Mouse (Mus musculus) central nervous system, embryonic 14 days (tissue): ENCODE measurements around the gene Psma2. TPM values are rescaled to one million over a fixed set of nuclear protein-coding genes. Genes with fewer than 3 reads are reported as not detected.

Experiments
- polyA plus RNA-seq: library from polyadenylated mRNA; depleted of rRNA; stranded (reverse); fragments of >200 nt; gene quantifications from 2 replicates; pipeline ENCODE4 v1.2.3, GENCODE M21; 2012; rRNA removed

Gene Psma2
- 91.4 and 110 TPM in 2 replicates for polyA plus RNA-seq

GRCm38 (mm10) chr13:14612926-14613529 lies at the start of gene Psma2, which contains the start of gene Mrpl32:
Gene Psma2 (plus strand): TSS chr13:14613240.
Gene Mrpl32 (minus strand): TSS chr13:14613165.

GRCm38 (mm10) chr13:14629726-14630641 lies 16.9 kb downstream of the Psma2 start, which contains the start of gene AW209491:
Gene AW209491 (plus strand): TSS chr13:14630154.

Other genes starting within 250 kb of the Psma2 start
- gene Hecw1, start 90.0 kb upstream of the Psma2 start, polyA plus RNA-seq: 18.1 and 21.6 TPM in 2 replicates
- 36.8 and 40.4 TPM in 2 replicates for gene Mrpl32, start 75 bp upstream of the Psma2 start, polyA plus RNA-seq
- 13.8 and 15.3 TPM in 2 replicates for gene AW209491, start 16.9 kb downstream of the Psma2 start, polyA plus RNA-seq